Mouse (Mus musculus): ENCODE data around the gene Gtf2h1.

GRCm38 (mm10) chr7:46833670-46834255 is 37.9 kb downstream of the Gtf2h1 start:
- no peak for TF ChIP-seq POLR2A (IDR thresholded peaks at IDR 0.05; ENCODE audit: insufficient read depth, low read length)
- no peak for TF ChIP-seq CTCF (IDR thresholded peaks at IDR 0.05; ENCODE audit: low read depth, low read length)
- TF ChIP-seq EP300 (IDR thresholded peaks at IDR 0.05; ENCODE audit: insufficient read depth, low read depth, low read length), result no peak

All from ES-Bruce4 (cell line).